In genomic region chr19:29102098-29102497, GRCm38 (mm10) we compare ENCODE assay signal across 8 mouse cellular contexts. TPM values are rescaled to one million over a fixed set of nuclear protein-coding genes. Genes with fewer than 3 reads are reported as not detected.
DNase-seq lines count a peak whose midpoint lies in the region; ATAC-seq and TF ChIP-seq lines count a peak whose summit lies in the region.

No protein-coding gene starts in this region.

- 15% methylated on average over 13 of the region's 13 CpGs for WGBS in heart, embryonic 10.5 days
- WGBS in forebrain, embryonic 12.5 days: 13% methylated on average over 13 of the region's 13 CpGs
- WGBS in liver, embryonic 15.5 days (ENCODE audit: insufficient replicate concordance): 9% methylated on average over 13 of the region's 13 CpGs

- TF ChIP-seq EP300 in ES-Bruce4 (IDR thresholded peaks at IDR 0.05; ENCODE audit: insufficient read depth, low read depth, low read length): no peak

- no peak for TF ChIP-seq CTCF in ES-Bruce4 (IDR thresholded peaks at IDR 0.05; ENCODE audit: low read depth, low read length)

- peak overlapping the region; percentile 75 for H3K9ac ChIP-seq in ES-Bruce4 (ENCODE audit: low read depth, poor library complexity, severe bottlenecking)
- peak overlapping the region; percentile 71 for H3K9ac ChIP-seq in forebrain, embryonic 12.5 days
- peak overlapping the region; percentile 72 for H3K9ac ChIP-seq in liver, embryonic 15.5 days

- H3K9me3 ChIP-seq in heart, embryonic 10.5 days: no peaks in the 10 kb centered on the region
- H3K9me3 ChIP-seq in ES-Bruce4 (replicated peaks; ENCODE audit: control insufficient read depth, insufficient read depth, low read length, poor library complexity, severe bottlenecking): no peaks in the 10 kb centered on the region
- no peaks in the 10 kb centered on the region for H3K9me3 ChIP-seq in forebrain, embryonic 12.5 days
- H3K9me3 ChIP-seq in liver, embryonic 15.5 days (replicated peaks): no peaks in the 10 kb centered on the region

- H3K27ac ChIP-seq in heart, embryonic 10.5 days: peak overlapping the region; percentile 91
- no peak overlapping the region for H3K27ac ChIP-seq in ES-Bruce4 (ENCODE audit: insufficient read depth, low read length)
- H3K27ac ChIP-seq in forebrain, embryonic 12.5 days: no peak overlapping the region
- peak overlapping the region; percentile 74 for H3K27ac ChIP-seq in liver, embryonic 15.5 days (replicated peaks)

- no peaks in the 10 kb centered on the region for H3K27me3 ChIP-seq in heart, embryonic 10.5 days (ENCODE audit: insufficient read depth, poor library complexity, severe bottlenecking)
- H3K27me3 ChIP-seq in ES-Bruce4 (ENCODE audit: control insufficient read depth, insufficient read depth, low read length, poor library complexity, severe bottlenecking): no peaks in the 10 kb centered on the region; the same call in 1 of the 2 replicates
- 0 out of 2 replicates have a peak, but pooled peaks cover 9% of the 10 kb centered on the region for H3K27me3 ChIP-seq in forebrain, embryonic 12.5 days
- H3K27me3 ChIP-seq in liver, embryonic 15.5 days: no peaks in the 10 kb centered on the region

- peaks cover 23% of the 10 kb centered on the region for H3K4me1 ChIP-seq in heart, embryonic 10.5 days
- H3K4me1 ChIP-seq in ES-Bruce4 (ENCODE audit: control insufficient read depth, insufficient read depth, low read length): peaks cover 4% of the 10 kb centered on the region
- H3K4me1 ChIP-seq in forebrain, embryonic 12.5 days: peaks cover 13% of the 10 kb centered on the region
- H3K4me1 ChIP-seq in liver, embryonic 15.5 days (replicated peaks): peaks cover 39% of the 10 kb centered on the region

- H3K36me3 ChIP-seq in heart, embryonic 10.5 days: peaks cover 5% of the 10 kb centered on the region; the same call in 1 of the 2 replicates
- peaks cover 3% of the 10 kb centered on the region; the same call in 1 of the 2 replicates for H3K36me3 ChIP-seq in ES-Bruce4 (ENCODE audit: control insufficient read depth, insufficient read depth, low read length, poor library complexity, severe bottlenecking)
- 0 out of 2 replicates have a peak, but pooled peaks cover 5% of the 10 kb centered on the region for H3K36me3 ChIP-seq in forebrain, embryonic 12.5 days (replicated peaks)
- H3K36me3 ChIP-seq in liver, embryonic 15.5 days (replicated peaks): peaks cover 9% of the 10 kb centered on the region; the same call in 1 of the 2 replicates

- intact Hi-C loops in left cerebral cortex, postnatal 36 days (cut with DNase I): loop anchor here (5.0 kb wide), 1 partner anchor 150 kb away; the partner anchor contains the start of gene Jak2

- no peak for DNase-seq in heart, embryonic 10.5 days (ENCODE audit: low spot score)
- no peak for DNase-seq in heart, adult 18-20 months
- DNase-seq in adrenal gland, adult 2 months: no peak
- DNase-seq in left cerebral cortex, postnatal 36 days (ENCODE audit: low spot score in 2 of 2): no peak
- DNase-seq in cerebellum, postnatal 10 days: no peak

- peak overlapping the region; percentile 81 for H3K4me2 ChIP-seq in forebrain, embryonic 12.5 days
- peak overlapping the region; percentile 97 for H3K4me2 ChIP-seq in liver, embryonic 15.5 days

- H3K4me3 ChIP-seq in heart, embryonic 10.5 days: peak overlapping the region; percentile 98
- peak overlapping the region; percentile 94 for H3K4me3 ChIP-seq in ES-Bruce4 (ENCODE audit: low read depth, low read length)
- H3K4me3 ChIP-seq in forebrain, embryonic 12.5 days (replicated peaks): peak overlapping the region; percentile 80
- peak overlapping the region; percentile 73 for H3K4me3 ChIP-seq in liver, embryonic 15.5 days (replicated peaks)

- TF ChIP-seq POLR2A in ES-Bruce4 (IDR thresholded peaks at IDR 0.05; ENCODE audit: insufficient read depth, low read length): no peak

- no peak for ATAC-seq in forebrain, embryonic 12.5 days (ENCODE audit: low FRiP score)
- no peak for ATAC-seq in liver, embryonic 15.5 days (ENCODE audit: insufficient read depth)

RNA-seq across cellular contexts. Expression of gene Rcl1, which starts 0.9 kb away (rescaled TPM):
- polyA plus RNA-seq in heart, embryonic 10.5 days (2016; fragmentation: Nextera tagmentation; extraction: Ambion mirVana): 38.9 and 64.4 TPM in 2 replicates
- 1 to 10 TPM; 4.2 to 5.9 TPM for total RNA-seq in heart, adult 18-20 months (2021)
- 53.3 and 53.9 TPM in 2 replicates for polyA plus RNA-seq in ES-Bruce4 (2011; ENCODE audit: insufficient read depth, insufficient read length, low read depth, missing spikeins)
- polyA plus RNA-seq in forebrain, embryonic 12.5 days (2016; fragmentation: Nextera tagmentation; extraction: Ambion mirVana): 42.1 and 43.8 TPM in 2 replicates
- polyA plus RNA-seq in liver, embryonic 15.5 days (2015; fragmentation: Nextera tagmentation; extraction: Ambion mirVana): 65.8 and 69.2 TPM in 2 replicates
- total RNA-seq in adrenal gland, adult 2 months (2021): 10 to 100 TPM; 25.6 to 26.9 TPM
- polyA plus RNA-seq in adrenal gland, adult 2 months (2012; rRNA removed): 47.5 and 51.4 TPM in 2 replicates
- total RNA-seq in left cerebral cortex, postnatal 36 days (2021): 10 to 100 TPM; 14.2 to 16.8 TPM

RNA-seq across cellular contexts. Expression of gene Ak3, which starts 54.3 kb away (rescaled TPM):
- 77.8 TPM in 2 replicates for polyA plus RNA-seq in heart, embryonic 10.5 days (2016; fragmentation: Nextera tagmentation; extraction: Ambion mirVana)
- 10 to 100 TPM; 90.8 TPM for total RNA-seq in heart, adult 18-20 months (2021)
- 20.4 and 23.3 TPM in 2 replicates for polyA plus RNA-seq in ES-Bruce4 (2011; ENCODE audit: insufficient read depth, insufficient read length, low read depth, missing spikeins)
- 68.0 and 68.6 TPM in 2 replicates for polyA plus RNA-seq in forebrain, embryonic 12.5 days (2016; fragmentation: Nextera tagmentation; extraction: Ambion mirVana)
- polyA plus RNA-seq in liver, embryonic 15.5 days (2015; fragmentation: Nextera tagmentation; extraction: Ambion mirVana): 44.9 and 45.7 TPM in 2 replicates
- 100 to 1,000 TPM; 134 to 232 TPM for total RNA-seq in adrenal gland, adult 2 months (2021)
- 220 and 262 TPM in 2 replicates for polyA plus RNA-seq in adrenal gland, adult 2 months (2012; rRNA removed)
- 10 to 100 TPM; 56.1 to 59.5 TPM for total RNA-seq in left cerebral cortex, postnatal 36 days (2021)

Comparison
In these comparisons a context has a peak if more than half of its experiments do, and no peak if none do; other contexts are left out.
1. H3K27ac ChIP-seq: peak in heart, embryonic 10.5 days (single experiment) and liver, embryonic 15.5 days (single experiment); none in ES-Bruce4 (single experiment) and forebrain, embryonic 12.5 days (single experiment).
2. Peak in every context shown above with its lines, with median percentiles within 50 percentile points of each other: H3K4me3 ChIP-seq and H3K9ac ChIP-seq.